Mouse (Mus musculus): ENCODE measurements around the gene Tmem184b. TPM values are rescaled to one million over a fixed set of nuclear protein-coding genes. Genes with fewer than 3 reads are reported as not detected.

The Tmem184b gene
- total RNA-seq, 2 experiments from 2014 or later: 37.0 to 43.0 TPM

GRCm38 (mm10) chr15:79374760-79375159, 28.6 kb downstream of the Tmem184b start:
- intact Hi-C loops (cut with DNase I): no loop called here
- no peak for DNase-seq

- DNase-seq: no peak
- intact Hi-C loops (cut with DNase I): no loop called here
These were observed 33.0 kb downstream of the Tmem184b start for GRCm38 (mm10) chr15:79370281-79370843.

- intact Hi-C loops (cut with DNase I): loop anchor here (2.0 kb wide), 1 partner anchor 21 kb away; no protein-coding TSS in a partner anchor
These were observed 33.7 kb downstream of the Tmem184b start for GRCm38 (mm10) chr15:79369452-79370280.

GRCm38 (mm10) chr15:79368861-79369440, 34.4 kb downstream of the Tmem184b start:
- intact Hi-C loops (cut with DNase I): loop anchor here (2.0 kb wide), 1 partner anchor 20 kb away; no protein-coding TSS in a partner anchor
- DNase-seq: peak; percentile 43 to 52

More at GRCm38 (mm10) chr15:79369452-79370280, 33.7 kb downstream of the Tmem184b start:
- DNase-seq: peak in 1 of 2 experiments; percentile 44

- peak; percentile 73 to 85 for DNase-seq
- intact Hi-C loops (cut with DNase I): loop anchor here (2.0 kb wide), 1 partner anchor 20 kb away; no protein-coding TSS in a partner anchor
These were observed 35.0 kb downstream of the Tmem184b start for GRCm38 (mm10) chr15:79368313-79368811.

GRCm38 (mm10) chr15:79366402-79366801, 37.0 kb downstream of the Tmem184b start:
- intact Hi-C loops (cut with DNase I): no loop called here
- no peak for DNase-seq

GRCm38 (mm10) chr15:79365068-79365467, 38.3 kb downstream of the Tmem184b start:
- no peak for DNase-seq
- intact Hi-C loops (cut with DNase I): no loop called here

- DNase-seq: no peak
- intact Hi-C loops (cut with DNase I): no loop called here
These were observed 39.2 kb downstream of the Tmem184b start for GRCm38 (mm10) chr15:79364120-79364519.

- no peak for DNase-seq
These were observed 42.3 kb downstream of the Tmem184b start for GRCm38 (mm10) chr15:79361023-79361422.

GRCm38 (mm10) chr15:79360371-79360770, 43.0 kb downstream of the Tmem184b start:
- intact Hi-C loops (cut with DNase I): no loop called here
- no peak for DNase-seq

More at GRCm38 (mm10) chr15:79361023-79361422, 42.3 kb downstream of the Tmem184b start:
- intact Hi-C loops (cut with DNase I): no loop called here

GRCm38 (mm10) chr15:79359954-79360353, 43.4 kb downstream of the Tmem184b start:
- DNase-seq: no peak
- intact Hi-C loops (cut with DNase I): no loop called here

GRCm38 (mm10) chr15:79357974-79358690, 45.2 kb downstream of the Tmem184b start:
- DNase-seq: no peak
- intact Hi-C loops (cut with DNase I): no loop called here

GRCm38 (mm10) chr15:79357036-79357911, 46.1 kb downstream of the Tmem184b start:
- intact Hi-C loops (cut with DNase I): no loop called here
- peak; percentile 68 to 71 for DNase-seq

GRCm38 (mm10) chr15:79356481-79356880, 46.9 kb downstream of the Tmem184b start:
- DNase-seq: no peak
- intact Hi-C loops (cut with DNase I): no loop called here

GRCm38 (mm10) chr15:79354619-79355018, 48.8 kb downstream of the Tmem184b start:
- DNase-seq: no peak
- intact Hi-C loops (cut with DNase I): no loop called here

- intact Hi-C loops (cut with DNase I): no loop called here
- DNase-seq: no peak
These were observed 49.6 kb downstream of the Tmem184b start for GRCm38 (mm10) chr15:79353690-79354305.

GRCm38 (mm10) chr15:79352479-79352878, 50.9 kb downstream of the Tmem184b start:
- intact Hi-C loops (cut with DNase I): no loop called here
- no peak for DNase-seq

- peak; percentile 68 to 75 for DNase-seq
- intact Hi-C loops (cut with DNase I): no loop called here
These were observed 52.0 kb downstream of the Tmem184b start for GRCm38 (mm10) chr15:79351331-79351767.

- no peak for DNase-seq
- intact Hi-C loops (cut with DNase I): no loop called here
These were observed 52.5 kb downstream of the Tmem184b start for GRCm38 (mm10) chr15:79350866-79351265.

All from heart, postnatal 36 days (tissue).